Mouse (Mus musculus): ENCODE results near the gene Folr1.
A peak's percentile ranks its signal among the peaks of the same experiment; 100 is the strongest.

Folr1 gene

DNA sequence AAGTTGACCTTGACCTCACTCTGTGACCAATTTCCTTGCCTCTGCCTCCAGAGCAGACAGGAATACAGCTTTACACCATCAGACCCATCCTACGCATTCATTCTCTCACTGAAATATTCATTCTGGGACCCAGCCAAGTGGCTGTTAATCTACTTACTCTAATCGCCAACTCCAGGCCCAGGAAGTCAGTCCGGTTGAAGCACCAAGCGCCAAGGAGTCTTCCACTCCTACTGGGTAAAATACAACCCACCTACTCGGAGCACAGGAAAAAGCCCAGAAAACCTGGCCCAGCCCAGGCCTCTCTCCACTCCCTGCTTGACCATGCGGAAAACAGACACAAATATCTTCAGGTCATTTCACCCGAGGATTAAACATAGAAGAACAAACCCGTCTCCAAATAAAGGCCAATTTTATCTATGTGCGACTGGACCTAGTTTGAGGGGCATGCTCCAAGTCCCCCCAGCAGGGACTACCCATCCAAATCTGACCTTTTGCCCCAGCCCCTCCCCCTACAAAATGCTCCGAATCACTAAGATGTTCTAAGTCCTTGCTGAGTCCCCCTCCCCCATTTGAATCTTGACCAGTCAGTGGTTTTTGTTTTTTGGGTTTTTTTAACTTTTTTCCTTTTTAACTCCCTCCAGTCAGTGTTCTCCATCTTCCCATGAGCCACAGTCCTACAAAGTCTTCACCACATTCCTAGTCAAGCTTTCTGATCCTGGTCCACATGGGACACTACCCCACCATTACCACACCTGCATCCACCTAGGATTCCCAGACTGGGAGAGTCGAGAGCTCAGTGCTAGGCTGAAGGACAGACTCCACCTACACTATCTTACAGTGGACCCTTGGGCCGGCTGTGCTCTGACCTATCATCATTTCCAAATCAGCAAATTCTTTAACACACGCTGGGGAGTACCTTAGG, 2.1 kb downstream of the Folr1 start:
- DNase-seq (ENCODE audit: low read depth), result no peak

DNA sequence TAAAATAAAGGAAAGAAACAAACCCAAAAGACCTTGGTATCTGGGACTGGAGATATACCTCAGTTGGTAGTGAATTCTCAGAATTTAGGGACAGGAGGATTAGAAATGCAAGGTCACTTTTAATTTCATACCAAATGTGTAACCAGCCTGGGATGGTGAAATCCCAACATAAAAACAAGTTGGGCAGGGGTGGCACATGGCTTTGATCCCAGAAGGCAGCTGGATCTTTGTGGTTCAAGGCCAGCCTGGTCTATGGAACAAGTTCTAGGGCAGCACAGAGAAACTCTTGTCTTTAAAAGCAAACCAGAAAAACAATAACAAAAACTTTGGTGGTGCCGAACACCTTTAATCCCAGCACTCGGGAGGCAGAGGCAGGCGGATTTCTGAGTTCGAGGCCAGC, 3.1 kb downstream of the Folr1 start:
- DNase-seq (ENCODE audit: low read depth), result no peak

DNA sequence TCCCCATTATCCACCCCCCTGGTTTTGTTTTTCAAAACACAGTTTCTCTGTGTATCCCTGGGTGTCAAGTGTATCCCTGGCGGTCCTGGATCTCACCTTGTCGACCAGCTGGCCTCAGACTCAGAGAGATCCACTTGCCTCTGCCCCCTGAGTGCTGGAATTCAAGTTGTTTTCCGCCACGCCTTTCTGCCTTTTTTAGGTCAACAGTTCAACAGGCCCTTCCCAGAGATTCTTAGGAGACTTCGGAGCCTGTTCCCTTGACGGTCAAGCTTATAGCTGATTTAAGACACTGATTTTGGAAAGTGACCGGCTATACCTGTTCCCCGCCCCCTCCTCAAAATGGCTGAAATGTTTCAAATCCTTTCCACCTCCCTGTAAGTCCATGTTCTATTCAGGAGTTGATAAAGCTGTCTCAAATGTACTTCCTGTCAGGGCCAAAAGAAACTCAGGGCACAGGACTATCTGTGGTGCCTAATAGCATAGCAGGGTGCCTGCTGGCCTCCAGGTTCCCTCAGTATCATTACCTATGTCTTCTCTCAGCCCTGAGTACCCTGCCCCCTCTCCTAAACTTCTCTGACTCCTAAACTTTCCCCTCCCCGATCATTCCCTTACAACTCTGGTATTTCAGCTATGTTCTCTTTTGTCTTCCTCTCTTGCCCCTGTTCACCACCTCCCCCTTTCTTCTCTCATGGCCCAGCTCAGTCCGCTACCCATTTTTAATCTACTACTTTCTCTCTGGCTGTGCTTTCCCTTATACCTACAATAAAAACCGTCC, 3.9 kb downstream of the Folr1 start:
- DNase-seq (ENCODE audit: low read depth), result no peak

DNA sequence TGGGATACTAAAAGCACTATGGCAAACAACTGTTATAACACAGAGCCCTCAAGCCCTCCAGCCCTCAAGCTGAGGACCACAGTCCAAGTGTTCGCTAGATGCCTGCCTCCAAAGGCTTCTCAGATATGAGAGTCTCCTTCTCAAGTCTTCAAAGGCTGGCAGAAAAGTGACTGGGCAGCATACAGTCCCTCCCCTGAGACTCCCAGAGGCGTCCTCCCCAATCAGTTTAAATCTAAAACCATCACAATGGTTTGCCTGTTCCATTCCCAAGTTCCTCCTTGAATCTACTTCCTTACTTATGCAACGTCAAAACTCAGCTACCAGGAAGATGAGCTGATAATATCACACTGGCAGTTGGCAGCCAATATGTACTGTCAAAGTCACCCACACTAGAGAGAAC, 7.2 kb downstream of the Folr1 start, which contains the start of gene Anapc15:
Gene Anapc15, plus strand, starts transcription at position 301 of the 400 bp plus-strand sequence.
- no peak for DNase-seq (ENCODE audit: low read depth)

DNA sequence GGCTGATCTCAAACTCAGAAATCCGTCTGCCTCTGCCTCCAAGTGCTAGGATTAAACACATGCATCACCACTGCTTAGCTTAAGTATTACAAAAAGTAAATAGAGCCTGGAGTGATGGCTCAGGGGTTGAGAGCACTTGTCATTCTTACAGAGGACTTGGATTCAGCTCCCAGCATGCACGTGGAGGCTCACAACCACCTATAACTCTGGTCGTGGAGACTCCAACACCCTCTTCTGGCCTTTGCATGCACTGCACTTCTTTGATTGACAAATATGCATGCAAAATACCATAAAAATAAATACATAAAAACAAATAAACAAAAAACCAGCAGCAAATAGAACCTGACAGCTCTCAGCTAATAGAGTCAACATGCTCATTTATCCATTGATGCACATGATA, 8.3 kb downstream of the Folr1 start:
- DNase-seq (ENCODE audit: low read depth), result no peak

DNA sequence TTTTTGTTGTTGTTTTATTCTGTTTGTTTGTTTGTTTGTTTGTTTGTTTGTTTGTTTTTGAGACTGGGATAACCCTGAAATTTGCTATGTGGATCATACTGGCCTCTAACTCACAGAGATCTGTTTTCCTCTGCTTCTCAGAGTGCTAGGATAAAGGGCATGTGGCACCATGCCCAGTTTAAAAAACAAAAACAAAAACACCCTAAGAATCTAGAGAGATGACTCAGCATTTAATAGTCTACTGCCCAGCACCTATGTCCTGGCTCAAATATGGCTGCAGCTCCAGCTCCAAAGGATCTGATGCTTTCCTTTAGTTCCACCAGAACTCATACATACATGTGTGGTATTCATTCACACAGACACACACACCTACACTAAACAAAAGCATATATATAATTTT, 9.6 kb downstream of the Folr1 start:
- DNase-seq (ENCODE audit: low read depth), result no peak

DNA sequence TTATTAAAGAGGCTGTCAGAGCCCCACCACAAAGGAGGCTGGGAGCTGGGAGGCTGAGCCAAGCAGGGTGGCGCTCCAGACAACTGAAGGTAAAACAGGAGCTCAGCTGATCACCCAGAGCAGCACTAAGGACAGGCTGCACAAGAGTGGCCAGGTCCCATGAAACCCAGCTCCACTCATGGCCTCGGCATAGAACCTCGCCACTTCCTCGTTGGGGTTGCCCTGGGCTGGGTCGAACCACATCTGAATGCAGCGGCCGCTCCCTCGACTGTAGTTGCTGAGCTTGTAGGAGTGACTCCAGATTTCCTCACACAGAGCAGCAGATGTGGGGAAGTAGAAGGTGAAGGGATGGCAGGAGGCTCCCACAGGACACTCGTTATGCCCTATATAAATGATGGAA, 12.2 kb downstream of the Folr1 start:
- DNase-seq (ENCODE audit: low read depth), result peak; percentile 55

DNA sequence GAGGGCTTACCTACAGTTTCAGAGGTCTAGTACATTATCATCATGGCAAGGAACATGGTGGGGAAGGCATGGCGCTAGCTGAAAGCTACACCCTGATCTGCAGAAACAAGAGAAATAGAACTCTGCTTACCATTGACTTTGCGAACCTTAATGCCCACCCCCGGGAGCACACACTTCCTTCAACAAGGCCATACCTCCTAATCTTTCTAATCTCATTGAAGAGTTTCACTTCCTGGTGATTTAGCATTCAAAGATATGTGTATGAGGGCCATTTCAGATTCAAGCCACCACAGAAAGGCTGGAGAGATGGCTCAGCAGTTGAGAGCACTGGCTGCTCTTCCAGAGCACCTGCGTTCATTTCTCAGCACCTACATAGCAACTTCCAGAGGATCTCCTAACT, 13.5 kb downstream of the Folr1 start, which contains the start of gene Folr2:
Gene Folr2, minus strand, starts transcription at position 101 of the 400 bp plus-strand sequence.
- DNase-seq (ENCODE audit: low read depth), result no peak

DNA sequence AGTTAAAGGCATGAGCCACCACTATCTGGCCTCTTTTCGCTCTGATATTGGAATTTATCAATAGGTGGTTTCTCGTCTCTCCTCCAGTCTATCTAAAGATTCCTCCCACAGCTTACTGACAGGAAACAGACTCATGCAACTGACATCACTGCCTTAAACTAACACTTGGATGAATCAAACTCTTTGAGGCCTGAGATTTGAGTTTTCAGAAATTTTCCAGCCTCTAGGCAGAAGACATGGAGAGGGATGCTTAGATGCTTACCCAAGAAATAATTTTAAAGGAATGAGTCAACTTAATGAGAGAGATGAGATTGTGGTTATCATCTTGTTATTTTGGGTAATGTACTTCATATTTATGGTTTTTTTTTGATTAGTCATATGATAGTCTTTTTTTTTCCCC, 16.8 kb downstream of the Folr1 start:
- DNase-seq (ENCODE audit: low read depth), result no peak

DNA sequence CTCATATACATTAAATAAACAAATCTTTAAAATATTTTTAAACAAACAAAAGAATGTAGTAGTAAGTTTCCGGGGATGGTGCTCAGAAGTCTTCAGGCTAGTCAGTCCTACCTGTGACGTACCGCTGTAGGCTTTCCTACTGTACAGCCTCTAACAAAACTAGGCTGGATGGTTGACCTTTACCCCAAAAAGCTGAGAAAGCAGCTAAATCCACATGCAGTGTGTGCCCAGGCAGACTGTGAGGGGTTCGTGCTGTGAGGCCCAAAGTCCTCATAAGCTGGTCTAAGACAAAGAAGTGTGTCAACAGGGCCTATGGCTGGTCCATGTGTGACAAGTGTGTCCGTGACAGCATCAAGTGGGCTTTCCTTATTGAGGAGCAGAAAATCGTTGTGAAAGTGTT, 17.7 kb downstream of the Folr1 start:
- DNase-seq (ENCODE audit: low read depth), result no peak

DNA sequence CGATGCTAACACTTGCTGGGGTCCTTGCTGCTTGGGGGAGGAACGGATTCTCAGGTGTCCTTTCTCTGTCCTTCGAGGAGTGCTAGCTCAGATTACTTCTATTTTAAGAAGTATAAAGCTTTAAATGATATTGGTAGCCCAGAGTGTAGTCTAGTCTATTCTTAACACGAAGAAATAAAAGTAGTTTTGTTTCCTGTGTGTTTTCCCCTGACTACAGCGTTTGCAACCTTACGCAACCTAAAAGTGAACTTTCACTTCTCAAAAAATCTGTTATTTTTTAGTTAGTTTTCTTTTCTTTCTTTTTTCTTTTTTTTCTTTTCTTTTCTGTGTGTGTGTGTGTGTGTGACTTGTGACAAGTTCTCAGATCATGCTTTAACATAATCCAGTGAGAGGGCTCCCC, 18.9 kb downstream of the Folr1 start:
- DNase-seq (ENCODE audit: low read depth), result no peak

DNA sequence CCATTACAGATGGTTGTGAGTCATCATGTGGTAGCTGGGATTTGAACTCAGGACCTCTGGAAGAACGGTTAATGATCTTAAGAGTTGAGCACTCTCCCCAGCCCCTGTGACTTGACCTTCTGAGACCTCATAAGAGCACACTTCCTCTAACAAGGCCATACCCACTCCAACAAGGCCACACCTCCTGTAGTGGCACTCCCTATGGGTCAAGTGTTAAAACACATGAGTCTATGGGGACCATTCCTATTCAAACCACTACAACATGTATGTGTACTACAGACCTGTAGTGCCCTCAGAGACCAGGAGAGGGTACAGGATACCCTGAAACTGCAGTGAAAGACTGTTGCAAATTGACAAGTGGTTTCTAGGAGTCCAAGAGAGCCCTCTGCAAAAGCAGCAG, 22.7 kb downstream of the Folr1 start:
- DNase-seq (ENCODE audit: low read depth), result peak; percentile 49

DNA sequence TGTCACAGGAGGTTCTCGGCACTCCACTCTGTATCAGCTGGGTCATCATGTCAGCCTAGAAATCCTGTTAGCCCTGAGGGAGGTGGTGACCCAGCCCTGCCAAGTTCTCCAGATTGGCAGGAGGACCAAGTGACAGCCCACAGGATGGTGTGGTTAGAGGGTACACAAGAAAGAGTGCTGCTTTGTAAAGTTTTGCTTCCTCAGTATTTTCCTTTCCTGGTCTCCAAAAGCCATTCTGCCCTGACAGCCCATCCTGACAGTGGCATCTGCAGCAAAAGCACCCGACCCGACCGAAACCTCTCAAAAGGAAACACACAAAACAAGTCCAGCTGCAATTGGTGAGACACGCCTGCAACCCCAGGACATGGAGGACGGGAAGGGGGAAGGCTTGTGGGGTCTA, 26.4 kb downstream of the Folr1 start:
- no peak for DNase-seq (ENCODE audit: low read depth)

DNA sequence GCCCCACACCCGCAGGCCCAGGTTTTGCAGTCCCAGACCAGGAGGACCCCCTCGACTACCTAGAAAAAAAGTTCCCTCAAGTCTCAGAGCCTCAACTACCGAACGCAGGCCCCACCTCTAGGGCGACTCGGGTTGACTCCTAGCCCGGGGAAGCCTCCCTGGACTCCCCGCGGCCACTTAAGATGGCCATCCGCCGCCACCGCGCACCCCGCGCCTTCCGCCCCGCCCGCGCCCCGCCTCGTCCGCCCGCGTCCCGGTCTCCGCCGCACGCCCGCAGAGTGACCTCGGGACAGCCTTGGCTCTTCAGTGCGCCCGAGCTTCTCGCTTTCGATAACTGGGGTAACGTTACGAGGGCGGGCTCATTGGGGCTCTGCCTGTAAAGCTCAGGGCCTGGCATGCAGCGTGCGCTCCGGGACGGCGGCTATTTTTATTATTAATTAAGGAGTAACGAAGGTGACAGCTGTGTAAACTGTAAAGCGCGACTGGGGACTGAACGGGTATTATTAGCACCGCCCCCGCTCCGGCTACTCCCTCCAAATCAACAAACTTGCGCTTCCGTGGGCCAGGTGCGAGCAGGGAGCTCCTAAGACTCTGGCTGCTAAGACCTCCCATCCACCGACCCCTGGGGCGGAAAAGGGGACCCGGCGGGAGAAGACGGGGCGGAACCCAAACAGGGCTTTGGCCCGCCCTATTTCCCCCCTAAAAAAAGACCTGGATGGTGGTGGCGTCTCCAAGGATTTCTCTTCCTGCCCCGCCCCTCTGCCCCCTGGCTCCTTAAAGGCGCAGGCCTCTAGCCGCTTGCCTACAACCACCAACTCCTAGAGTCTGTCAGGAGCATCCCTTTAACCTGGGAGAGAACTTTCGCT, 32.7 kb downstream of the Folr1 start, which contains the start of gene Inppl1:
Gene Inppl1, minus strand, starts transcription at position 624 of the 866 bp plus-strand sequence.
- DNase-seq (ENCODE audit: low read depth), result peak; percentile 60

DNA sequence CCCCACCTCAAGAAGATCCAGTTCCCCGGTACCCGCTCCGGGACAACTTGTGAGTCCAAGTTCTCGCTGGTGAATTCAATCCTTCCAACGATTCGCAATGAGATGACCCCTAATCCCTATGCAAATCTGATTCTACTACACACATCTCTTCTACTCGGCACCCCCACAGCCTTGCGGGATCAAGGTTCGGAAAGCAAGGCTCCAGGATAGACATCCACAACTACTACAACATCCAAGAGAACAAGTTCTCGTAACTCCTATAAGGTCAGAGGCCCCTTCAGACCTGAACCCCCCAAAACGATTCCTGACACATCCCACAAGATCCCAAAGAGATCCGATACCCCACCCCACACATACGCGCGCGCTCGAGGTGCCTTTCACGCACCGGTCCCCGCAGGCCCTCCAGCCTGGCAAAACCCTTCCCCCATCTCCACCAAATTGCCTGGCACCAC, 33.4 kb downstream of the Folr1 start:
- peak; percentile 50 for DNase-seq (ENCODE audit: low read depth)

DNA sequence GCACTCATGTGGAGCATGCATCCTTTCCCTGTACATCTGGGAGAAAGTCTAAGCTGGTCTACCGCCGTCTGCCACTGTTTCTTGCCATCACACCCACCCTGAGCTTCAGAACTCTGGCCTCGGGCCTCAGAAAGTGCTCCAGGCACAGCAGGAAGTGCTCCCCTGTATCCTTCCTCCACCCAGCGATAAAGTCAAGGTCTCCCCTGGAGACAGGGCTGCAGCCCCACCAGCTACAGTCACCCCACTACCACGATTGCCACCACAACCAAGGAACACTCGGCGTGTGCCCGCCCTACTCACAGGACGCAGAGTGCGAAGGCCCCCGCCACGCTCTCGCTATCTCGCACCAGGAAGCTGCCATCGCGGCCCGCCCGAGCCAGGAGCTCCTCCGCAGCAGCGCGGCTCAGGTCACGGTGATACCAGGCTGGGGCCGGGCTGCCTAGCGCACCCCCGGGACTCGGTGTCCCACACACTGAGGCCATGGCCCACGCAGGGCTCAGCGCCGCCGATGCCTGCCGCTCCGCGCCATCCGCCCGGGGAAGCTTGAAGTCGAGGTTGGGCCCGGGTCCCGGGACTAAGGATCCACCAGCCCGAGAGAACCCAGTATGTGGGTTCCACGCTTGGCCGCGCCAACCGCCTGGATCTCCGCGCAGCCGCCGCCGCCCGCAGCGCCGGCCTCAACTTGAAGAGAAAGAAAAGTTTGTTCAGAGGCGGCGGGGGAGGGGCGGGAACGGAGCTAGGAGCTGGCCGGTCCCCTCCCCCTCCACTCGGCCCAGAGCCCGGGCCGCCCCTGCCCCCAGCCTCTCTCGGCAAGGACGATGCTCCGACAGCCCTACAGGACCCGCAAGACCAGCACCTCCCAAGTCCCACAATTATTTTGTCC, 34.1 kb downstream of the Folr1 start:
- peak; percentile 63 for DNase-seq (ENCODE audit: low read depth)

DNA sequence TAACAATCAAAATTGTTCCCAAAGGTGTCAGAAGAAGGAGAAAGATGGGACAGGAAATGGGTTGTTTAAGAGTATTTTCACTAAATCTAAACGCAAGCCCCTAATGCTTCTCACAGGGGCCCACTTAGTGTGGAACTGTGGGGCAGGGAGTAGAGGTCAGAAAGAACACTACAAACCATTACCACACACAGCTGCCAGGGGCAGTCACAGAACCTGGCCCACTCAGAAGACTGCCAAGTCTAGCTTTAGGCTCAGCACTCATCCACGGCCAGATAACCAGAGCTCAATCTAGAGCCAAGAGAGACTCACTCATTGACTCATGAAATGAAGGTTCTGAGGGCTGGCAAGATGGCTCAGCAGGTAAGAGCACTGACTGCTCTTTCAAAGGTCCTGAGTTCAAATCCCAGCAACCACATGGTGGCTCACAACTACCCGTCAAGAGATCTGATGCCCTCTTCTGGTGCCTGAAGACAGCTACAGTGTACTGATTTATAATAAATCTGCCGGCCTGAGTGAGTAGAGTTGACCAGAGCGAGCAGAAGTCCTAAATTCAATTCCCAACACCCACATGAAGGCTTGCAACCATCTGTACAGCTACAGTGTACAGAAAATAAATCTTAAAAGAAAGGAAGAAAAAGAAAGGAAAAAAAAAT, 35.0 kb downstream of the Folr1 start:
- DNase-seq (ENCODE audit: low read depth), result peak; percentile 62

DNA sequence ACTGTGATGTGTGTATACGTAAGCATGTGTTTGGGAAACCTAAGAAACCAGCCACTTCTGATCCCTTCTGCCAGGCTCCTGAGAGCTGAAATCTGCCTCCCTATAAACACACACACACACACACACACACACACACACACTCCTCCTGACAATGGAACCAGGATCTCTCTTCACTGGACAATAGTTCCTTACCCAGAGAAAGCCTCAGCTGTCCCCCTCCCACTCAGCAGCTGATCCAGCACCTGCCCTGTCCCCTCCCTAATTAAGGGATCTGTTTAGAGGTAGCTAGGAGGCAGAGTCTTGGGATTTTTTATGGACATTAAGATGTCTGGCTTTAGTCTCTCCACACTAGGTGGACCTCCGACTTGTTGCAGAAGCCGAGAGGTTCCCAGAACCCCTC, 35.7 kb downstream of the Folr1 start:
- DNase-seq (ENCODE audit: low read depth), result no peak

DNA sequence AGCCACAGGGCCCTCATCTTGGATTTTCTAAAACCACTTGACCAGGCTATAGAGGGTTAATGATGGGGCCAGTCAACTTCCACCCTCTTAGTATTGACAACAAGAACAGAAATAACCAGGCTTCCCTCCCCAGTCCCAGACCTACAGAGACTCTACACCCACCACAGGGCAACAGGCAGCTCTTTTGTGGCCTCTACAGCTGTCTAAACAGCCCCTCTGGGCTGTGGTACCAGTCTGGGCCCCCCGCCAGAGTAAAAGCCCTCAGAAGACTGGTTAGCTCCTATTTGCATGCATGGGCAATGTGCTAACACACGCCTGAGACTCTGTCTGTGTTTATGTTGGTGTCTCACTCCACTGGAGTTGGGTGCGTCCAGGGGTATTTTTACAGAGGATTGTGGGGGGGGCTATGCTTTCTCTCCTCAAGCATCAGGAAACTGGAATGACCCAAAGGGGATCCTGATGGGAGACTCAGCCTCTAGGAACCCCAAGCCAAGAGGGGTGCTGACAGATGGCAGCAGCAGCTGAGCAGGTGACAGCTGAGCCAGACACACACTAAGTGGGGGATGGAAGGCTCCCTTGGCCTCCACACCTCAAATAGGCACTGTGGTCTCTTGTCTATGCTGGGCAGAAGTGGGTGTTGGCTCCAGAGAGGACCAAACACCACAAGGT, 36.5 kb downstream of the Folr1 start:
- DNase-seq (ENCODE audit: low read depth), result no peak

DNA sequence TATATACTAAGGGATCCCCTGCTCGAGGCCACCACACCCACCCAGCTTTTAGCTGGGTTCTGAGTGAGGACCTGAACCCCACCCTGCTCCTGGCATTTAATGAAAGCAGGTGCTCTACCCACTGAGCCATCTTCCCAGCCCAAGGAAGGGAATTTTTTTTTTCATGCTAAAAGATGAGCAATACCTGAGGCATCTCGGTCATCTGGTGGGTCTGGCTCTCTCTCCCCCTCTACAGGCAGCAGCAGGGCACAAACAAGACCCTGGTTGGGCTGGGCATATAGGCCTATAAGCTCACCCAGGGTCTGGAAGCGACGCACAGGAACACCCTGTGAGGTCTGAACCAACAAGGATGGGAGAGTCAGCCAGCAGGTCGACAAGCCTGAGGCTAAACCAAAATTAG, 37.2 kb downstream of the Folr1 start:
- no peak for DNase-seq (ENCODE audit: low read depth)
